Mouse (Mus musculus) forebrain, embryonic 13.5 days (tissue): ENCODE measurements at regions not wholly inside any gene's neighbourhood (a gene's known extent, or its start where the extent isn't known, plus 50 kb on each side); places are given as distances from the start of the nearest gene placed in this dataset.
A peak's percentile ranks its signal among the peaks of the same experiment; 100 is the strongest.
"Not testable (repeated sequence)": the region's sequence is repeated elsewhere in the genome, so short reads cannot be mapped to it uniquely, and the experiment has no call there.

Experiments
- ATAC-seq: fragments of 200-750 bp; cut with Nextera tagmentation; 2 replicates; pipeline ENCODE4 v1.8.0; 2017
- H3K27ac ChIP-seq: fragments of 300-500 bp; sonication (generic); 2 replicates; pipeline ENCODE4 v1.5.1; 2015; ENCODE audit warnings: inconsistent platforms, mild to moderate bottlenecking, moderate library complexity
- H3K27me3 ChIP-seq: fragments of 300-500 bp; sonication (generic); 2 replicates; pipeline ENCODE4 v1.6.1; 2015; ENCODE audit warnings: mild to moderate bottlenecking, inconsistent platforms
- H3K36me3 ChIP-seq: fragments of 300-500 bp; sonication (generic); 2 replicates; pipeline ENCODE4 v1.6.1; 2015; ENCODE audit warnings: mild to moderate bottlenecking, inconsistent platforms; ENCODE audit not compliant: poor library complexity, severe bottlenecking
- H3K4me1 ChIP-seq: fragments of 300-500 bp; sonication (generic); 2 replicates; pipeline ENCODE4 v1.6.1; 2015; ENCODE audit warnings: inconsistent platforms
- H3K4me2 ChIP-seq: fragments of 300-500 bp; sonication (generic); 2 replicates; pipeline ENCODE4 v1.6.1; 2015; ENCODE audit warnings: inconsistent platforms, mild to moderate bottlenecking, moderate library complexity
- H3K4me3 ChIP-seq: fragments of 300-500 bp; sonication (generic); 2 replicates; pipeline ENCODE4 v1.5.1; 2015; ENCODE audit warnings: mild to moderate bottlenecking, inconsistent platforms
- H3K9ac ChIP-seq: fragments of 300-500 bp; sonication (generic); 2 replicates; pipeline ENCODE4 v1.6.1; 2015; ENCODE audit warnings: mild to moderate bottlenecking, inconsistent platforms
- H3K9me3 ChIP-seq: fragments of 300-500 bp; sonication (generic); replicated peaks from 2 replicates; pipeline ENCODE4 v1.6.1; 2016; ENCODE audit warnings: inconsistent platforms
- WGBS: fragments of 180-500 bp; shearing (Covaris S2); methylation state at CpG from one replicate; pipeline ENCODE4 v1.1.7; 2015; 5-methylcytosine and 5-hydroxymethylcytosine counted together

DNA sequence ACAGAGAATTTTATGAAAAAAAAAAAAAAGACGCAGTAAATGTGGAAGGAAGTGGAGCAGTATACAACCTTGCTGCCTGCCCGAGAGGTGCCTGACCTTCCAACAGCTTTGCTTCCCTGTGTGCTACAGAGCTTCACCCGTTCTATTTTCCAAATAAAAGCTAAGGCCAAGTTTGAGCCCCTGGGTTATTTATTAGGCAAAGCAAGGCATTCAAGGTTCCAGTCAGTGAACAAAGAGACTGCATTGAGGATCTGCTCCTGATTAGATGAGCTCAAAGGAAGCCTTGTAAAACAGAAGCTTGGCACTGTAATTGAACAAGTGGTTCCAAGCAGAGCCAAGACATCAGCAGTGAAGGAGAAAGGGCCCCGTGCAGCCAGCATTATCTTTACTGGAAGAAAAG, 236.4 kb downstream of the Tmem114 start:
- Histone ChIP-seq H3K9me3 (no peaks in the 10 kb centered on the region), H3K9ac (no peak overlapping the region), H3K4me2 (no peak overlapping the region), H3K27me3 (no peaks in the 10 kb centered on the region), H3K36me3 (no peaks in the 10 kb centered on the region), H3K4me1 (no peaks in the 10 kb centered on the region), H3K4me3 (no peak overlapping the region), H3K27ac (no peak overlapping the region)
- ATAC-seq = 0 out of 2 replicates have a peak, but pooled peaks have one; percentile 33
- WGBS = 17% methylated on average over 4 of the region's 4 CpGs

- Histone ChIP-seq H3K4me2 (no peak overlapping the region), H3K4me1 (no peaks in the 10 kb centered on the region), H3K9me3 (no peaks in the 10 kb centered on the region), H3K9ac (no peak overlapping the region), H3K27ac (no peak overlapping the region), H3K27me3 (no peaks in the 10 kb centered on the region), H3K36me3 (no peaks in the 10 kb centered on the region), H3K4me3 (no peak overlapping the region)
- no peak for ATAC-seq
- whole genome bisulfite sequencing = 78% methylated on average over 6 of the region's 6 CpGs
Measured at GRCm38 (mm10) chr16:8184781-8185180, 240.2 kb downstream of the Tmem114 start.

- WGBS = 28% methylated on average over 1 of the region's 1 CpGs
- Histone ChIP-seq H3K27me3 (no peaks in the 10 kb centered on the region), H3K36me3 (no peaks in the 10 kb centered on the region), H3K4me2 (no peak overlapping the region), H3K9me3 (no peaks in the 10 kb centered on the region), H3K27ac (no peak overlapping the region), H3K9ac (no peak overlapping the region), H3K4me1 (no peaks in the 10 kb centered on the region), H3K4me3 (no peak overlapping the region)
- ATAC-seq = no peak
Measured at GRCm38 (mm10) chr16:8178946-8179345, 246.0 kb downstream of the Tmem114 start.

DNA sequence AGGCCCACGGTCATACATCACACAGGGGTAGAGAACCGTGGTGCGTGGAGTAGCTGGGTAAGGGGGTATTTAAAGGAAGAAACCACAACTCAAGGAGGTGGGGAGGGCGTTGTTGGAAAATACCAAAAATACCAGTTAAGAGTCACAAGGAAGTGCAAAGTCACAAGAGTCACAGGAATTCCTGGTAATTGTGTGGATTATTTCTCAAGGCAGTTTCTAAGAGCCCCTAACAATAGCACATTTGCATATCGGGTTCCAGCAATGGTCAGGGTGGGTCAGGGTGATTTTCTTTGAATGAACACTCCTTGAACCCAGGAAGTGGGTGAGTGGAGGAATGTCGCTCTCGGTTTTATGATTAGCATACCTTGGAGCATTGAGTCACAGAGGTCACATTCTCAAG, 247.7 kb downstream of the Tmem114 start:
- not testable (repeated sequence) for H3K4me1 ChIP-seq, H3K27me3 ChIP-seq, H3K36me3 ChIP-seq, H3K9ac ChIP-seq, H3K4me2 ChIP-seq, H3K9me3 ChIP-seq, ATAC-seq, H3K27ac ChIP-seq, H3K4me3 ChIP-seq
- 90% methylated on average over 7 of the region's 7 CpGs for WGBS

GRCm38 (mm10) chr16:8176126-8176525, 248.8 kb downstream of the Tmem114 start:
- H3K4me2 ChIP-seq = no peak overlapping the region
- H3K4me1 ChIP-seq = no peaks in the 10 kb centered on the region
- H3K27ac ChIP-seq = no peak overlapping the region
- no peak overlapping the region for H3K4me3 ChIP-seq
- no peak overlapping the region for H3K9ac ChIP-seq
- no peaks in the 10 kb centered on the region for H3K36me3 ChIP-seq
- H3K27me3 ChIP-seq = no peaks in the 10 kb centered on the region
- ATAC-seq = no peak
- no peaks in the 10 kb centered on the region for H3K9me3 ChIP-seq
- 73% methylated on average over 6 of the region's 6 CpGs for WGBS
